Mouse (Mus musculus) cerebellum, adult 2 months (tissue): Measurements from ENCODE around the gene Os9.

Experiments used
- CTCF ChIP-seq: fragments of 200-500 bp; IDR thresholded peaks from 2 replicates; pipeline ENCODE4 v1.5.1; 2011; ENCODE audit warnings: low read depth, mild to moderate bottlenecking, control low read depth, low read length, moderate library complexity, borderline replicate concordance; ENCODE audit not compliant: insufficient read depth
- POLR2A ChIP-seq: fragments of 200-500 bp; IDR thresholded peaks from 2 replicates; pipeline ENCODE4 v1.6.1; 2011; ENCODE audit warnings: low read length, control low read depth, borderline replicate concordance; ENCODE audit not compliant: insufficient read depth

- TF ChIP-seq POLR2A = no peak
- TF ChIP-seq CTCF = peak; percentile 55
Measured at GRCm38 (mm10) chr10:127083915-127084306, 37.0 kb downstream of the Os9 start.
